Mouse (Mus musculus) spleen, postnatal 4 days (tissue): ENCODE results near the gene Olfr155.

Experiments used
- DNase-seq, 2 experiments: peaks; one replicate each; pipeline ENCODE4 v3.0.0; 2022; ENCODE audit warnings: low spot score in 2 of 2

The Olfr155 gene

GRCm38 (mm10) chr4:43897209-43897608 lies 45.8 kb downstream of the Olfr155 start:
- DNase-seq = no peak

GRCm38 (mm10) chr4:43899197-43899596 lies 47.8 kb downstream of the Olfr155 start:
- no peak for DNase-seq

GRCm38 (mm10) chr4:43903690-43904089 lies 52.3 kb downstream of the Olfr155 start:
- DNase-seq = no peak

GRCm38 (mm10) chr4:43906443-43906842 lies 55.1 kb downstream of the Olfr155 start:
- peak; percentile 31 to 69 for DNase-seq
